Mouse (Mus musculus): ENCODE measurements around the gene Hspa1a.

- TF ChIP-seq POLR2A (IDR thresholded peaks at IDR 0.05; ENCODE audit: control insufficient read depth, low read depth, low read length) (no peak), CTCF (IDR thresholded peaks at IDR 0.05; ENCODE audit: control insufficient read depth, insufficient read depth, insufficient replicate concordance, low read depth, low read length) (no peak)
These were observed 30.5 kb downstream of the Hspa1a start for GRCm38 (mm10) chr17:34941344-34942041.
